Mouse (Mus musculus) testis, adult 2 months (tissue): ENCODE results near the gene Camta1.

Source experiments
- CTCF ChIP-seq: fragments of 200-500 bp; IDR thresholded peaks from 2 replicates; pipeline ENCODE4 v1.5.1; 2012; ENCODE audit warnings: low read depth, mild to moderate bottlenecking, inconsistent platforms, low read length, moderate library complexity; ENCODE audit not compliant: control insufficient read depth, insufficient read depth, insufficient replicate concordance
- POLR2A ChIP-seq: fragments of 200-500 bp; IDR thresholded peaks from 2 replicates; pipeline ENCODE4 v1.6.1; 2012; ENCODE audit warnings: low read depth, mild to moderate bottlenecking, inconsistent platforms, low read length, moderate library complexity; ENCODE audit not compliant: control insufficient read depth

- TF ChIP-seq CTCF (no peak), POLR2A (no peak)
Measured at GRCm38 (mm10) chr4:150996797-150997196, 864.9 kb downstream of the Camta1 start, which contains the start of gene Uts2.
